Mouse (Mus musculus) CH12.LX (cell line): ENCODE results near the gene Fgfr2. TPM values are rescaled to one million over a fixed set of nuclear protein-coding genes. Genes with fewer than 3 reads are reported as not detected.

Experiments used
- DNase-seq: peaks from one replicate; pipeline ENCODE4 v3.0.0-alpha.2; 2013; ENCODE audit errors: extremely low read depth
- H3K27ac ChIP-seq: 2 replicates; pipeline ENCODE4 v1.5.1; 2012; ENCODE audit warnings: low read depth, mild to moderate bottlenecking, control low read depth, moderate library complexity; ENCODE audit not compliant: insufficient read depth
- H3K27me3 ChIP-seq: replicated peaks from 2 replicates; pipeline ENCODE3; 2012; ENCODE audit warnings: inconsistent platforms
- H3K36me3 ChIP-seq, 2 experiments: replicated peaks in 1 of 2; 2 replicates each; pipeline versions ENCODE3 to v1.6.1; 2012; ENCODE audit warnings: inconsistent platforms in 1 of 2, low read length in 1 of 2, mild to moderate bottlenecking in 1 of 2, mixed read lengths in 1 of 2, moderate library complexity in 1 of 2; ENCODE audit not compliant: control insufficient read depth in 1 of 2, insufficient read depth in 1 of 2
- H3K4me1 ChIP-seq, 2 experiments: 2 replicates each; pipeline ENCODE4 v1.6.1; 2012; ENCODE audit warnings: inconsistent platforms in 1 of 2, moderate library complexity in 1 of 2; ENCODE audit not compliant: insufficient read depth in 2 of 2, control insufficient read depth in 1 of 2
- H3K4me2 ChIP-seq: 2 replicates; pipeline ENCODE4 v1.6.1; 2012; ENCODE audit warnings: low read depth, mild to moderate bottlenecking, control low read depth; ENCODE audit not compliant: poor library complexity, insufficient read depth, severe bottlenecking
- H3K4me3 ChIP-seq, 3 experiments: fragments of 150-350 bp in 1 of 3; sonication (generic) in 1 of 3; replicated peaks in 1 of 3; 2 replicates each; pipeline versions ENCODE3 to v1.5.1; 2011 to 2012; ENCODE audit warnings: low read depth in 2 of 3, low read length in 2 of 3, mild to moderate bottlenecking in 2 of 3, moderate library complexity in 2 of 3, control low read depth in 1 of 3, improper control_type of control experiment in 1 of 3, inconsistent platforms in 1 of 3, mixed read lengths in 1 of 3; ENCODE audit not compliant: poor library complexity in 1 of 3
- H3K79me2 ChIP-seq: replicated peaks from 2 replicates; pipeline ENCODE4 v1.6.1; 2012; ENCODE audit warnings: mild to moderate bottlenecking, moderate library complexity; ENCODE audit not compliant: control insufficient read depth, poor library complexity, insufficient read depth, severe bottlenecking; ENCODE audit errors: extremely low read depth
- H3K9ac ChIP-seq: 2 replicates; pipeline ENCODE4 v1.6.1; 2012; ENCODE audit warnings: low read depth, mild to moderate bottlenecking, control low read depth, moderate library complexity; ENCODE audit not compliant: insufficient read depth
- H3K9me3 ChIP-seq: replicated peaks from 2 replicates; pipeline ENCODE3; 2012; ENCODE audit warnings: low read length, inconsistent platforms, mixed read lengths
- BHLHE40 ChIP-seq: IDR thresholded peaks from 2 replicates; pipeline ENCODE4 v1.6.1; 2011; ENCODE audit warnings: mild to moderate bottlenecking, low read depth, low read length, improper control_type of control experiment
- CHD1 ChIP-seq: IDR thresholded peaks from 2 replicates; pipeline ENCODE4 v1.6.1; 2012; ENCODE audit warnings: low read depth, low read length, improper control_type of control experiment, inconsistent platforms
- CHD2 ChIP-seq: IDR thresholded peaks from 2 replicates; pipeline ENCODE4 v1.6.1; 2011; ENCODE audit warnings: low read length, improper control_type of control experiment
- E2F4 ChIP-seq: IDR thresholded peaks from 2 replicates; pipeline ENCODE4 v1.6.1; 2011; ENCODE audit warnings: low read depth, low read length, improper control_type of control experiment; ENCODE audit not compliant: insufficient replicate concordance
- EP300 ChIP-seq: IDR thresholded peaks from 2 replicates; pipeline ENCODE4 v1.6.1; 2011; ENCODE audit warnings: low read length, improper control_type of control experiment
- GABPA ChIP-seq: IDR thresholded peaks from 2 replicates; pipeline ENCODE4 v1.6.1; 2012; ENCODE audit warnings: low read depth, low read length, improper control_type of control experiment, inconsistent platforms; ENCODE audit not compliant: insufficient replicate concordance
- IRF4 ChIP-seq: IDR thresholded peaks from 2 replicates; pipeline ENCODE4 v1.6.1; 2014; ENCODE audit warnings: low read depth, mild to moderate bottlenecking, inconsistent platforms, low read length, improper control_type of control experiment
- JUN ChIP-seq: IDR thresholded peaks from 2 replicates; pipeline ENCODE4 v1.6.1; 2011; ENCODE audit warnings: low read depth, mild to moderate bottlenecking, low read length, improper control_type of control experiment, moderate library complexity; ENCODE audit not compliant: insufficient read depth
- MEF2A ChIP-seq: IDR thresholded peaks from 2 replicates; pipeline ENCODE4 v1.6.1; 2014; ENCODE audit warnings: low read depth, mild to moderate bottlenecking, inconsistent platforms, low read length, improper control_type of control experiment, borderline replicate concordance
- MYC ChIP-seq: IDR thresholded peaks from 2 replicates; pipeline ENCODE4 v1.6.1; 2011; ENCODE audit warnings: low read depth, mild to moderate bottlenecking, improper control_type of control experiment, low read length
- NELFE ChIP-seq: IDR thresholded peaks from 2 replicates; pipeline ENCODE4 v1.6.1; 2011; ENCODE audit warnings: low read depth, low read length, improper control_type of control experiment
- POLR2A ChIP-seq: IDR thresholded peaks from 2 replicates; pipeline ENCODE4 v1.6.1; 2011; ENCODE audit warnings: low read depth, mild to moderate bottlenecking, improper control_type of control experiment, low read length
- RCOR1 ChIP-seq: conservative IDR thresholded peaks from 2 replicates; pipeline ENCODE4 v1.6.1; 2012; ENCODE audit warnings: low read depth, mild to moderate bottlenecking, inconsistent platforms, low read length, improper control_type of control experiment
- TCF12 ChIP-seq: IDR thresholded peaks from 2 replicates; pipeline ENCODE4 v1.6.1; 2014; ENCODE audit warnings: low read depth, mild to moderate bottlenecking, inconsistent platforms, low read length, improper control_type of control experiment
- ZC3H11A ChIP-seq: IDR thresholded peaks from 2 replicates; pipeline ENCODE4 v1.6.1; 2012; ENCODE audit warnings: low read depth, mild to moderate bottlenecking, inconsistent platforms, low read length, improper control_type of control experiment
- ZMIZ1 ChIP-seq: IDR thresholded peaks from 2 replicates; pipeline ENCODE4 v1.6.1; 2012; ENCODE audit warnings: low read depth, mild to moderate bottlenecking, inconsistent platforms, low read length, improper control_type of control experiment
- dilution Hi-C: fragments of 300-500 bp; cut with MboI; formaldehyde crosslinking; loops from 2 replicates; pipeline ENCODE4 v1.14.3; 2020; ENCODE audit warnings: low sequenced_read_pairs; ENCODE audit not compliant: extremely low pct_unique_long_range_greater_than_20kb, extremely low pct_ligation_motif_present
- in situ Hi-C: fragments of 300-500 bp; cut with MboI; formaldehyde crosslinking; loops from 3 replicates; pipeline ENCODE4 v1.14.3; 2019; ENCODE audit warnings: low sequenced_read_pairs, low pct_ligation_motif_present, low pct_unique_long_range_greater_than_20kb, mixed read lengths
- polyA plus RNA-seq: library from polyadenylated mRNA; unstranded; fragments of >175 nt; gene quantifications from 2 replicates; pipeline ENCODE4 v1.2.1, GENCODE M21; 2012; ENCODE audit warnings: low read depth; ENCODE audit not compliant: insufficient read length
- total RNA-seq, 2 experiments: library from RNA; depleted of rRNA; stranded (reverse); fragments of 300-350 nt in 1 of 2; fragments of >200 nt in 1 of 2; gene quantifications; 2 replicates each; pipeline ENCODE4 v1.2.3; 2012 to 2014

Fgfr2 gene
- total and polyA plus RNA-seq, 3 experiments = not detected

DNA sequence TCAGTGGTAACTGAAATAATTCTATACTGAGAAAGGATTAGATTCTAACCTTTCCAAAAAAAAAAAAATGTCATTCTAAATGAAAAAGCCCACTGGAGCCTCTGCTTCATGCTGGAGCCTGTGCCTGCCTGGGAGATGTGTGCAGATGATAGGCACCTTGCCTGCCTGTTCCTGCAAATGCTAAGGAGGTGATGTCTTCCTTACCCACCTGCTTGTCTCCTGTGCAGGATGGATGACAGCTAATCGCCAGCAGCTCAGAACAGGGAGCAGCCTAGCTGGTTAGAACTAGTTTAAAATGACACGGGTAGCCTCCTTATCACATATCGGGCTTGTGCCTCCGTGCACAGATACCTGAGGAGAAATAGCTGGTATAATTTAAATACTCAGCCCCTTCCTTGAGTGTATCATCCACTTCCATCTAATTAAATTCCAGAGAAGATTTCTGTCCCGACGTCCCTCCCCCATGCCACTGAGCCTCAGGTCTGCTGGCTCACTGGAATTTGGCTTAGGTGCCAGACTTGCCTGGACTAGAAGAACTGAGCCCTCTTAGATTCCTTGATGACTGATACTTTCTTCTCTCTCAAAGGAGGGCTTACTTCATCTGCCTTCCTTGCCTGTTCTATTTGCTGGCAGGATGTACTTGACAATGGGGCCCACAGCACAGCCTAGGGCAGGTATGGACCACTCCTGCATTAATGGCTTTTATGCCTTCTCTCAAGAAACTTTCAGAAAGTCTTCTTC lies 2782.6 kb downstream of the Fgfr2 start:
- peaks cover 56% of the 10 kb centered on the region for H3K27me3 ChIP-seq
- H3K9me3 ChIP-seq = peaks cover 2% of the 10 kb centered on the region
- H3K9ac ChIP-seq = no peak overlapping the region
- in situ Hi-C loops (no loop called here), dilution Hi-C loops (no loop called here)
- H3K36me3 ChIP-seq = no peaks in the 10 kb centered on the region
- no peak overlapping the region for H3K4me3 ChIP-seq
- no peak overlapping the region for H3K4me2 ChIP-seq
- H3K27ac ChIP-seq = no peak overlapping the region
- no peak for DNase-seq
- no peaks in the 10 kb centered on the region for H3K79me2 ChIP-seq
- no peaks in the 10 kb centered on the region for H3K4me1 ChIP-seq
- no peak for TF ChIP-seq BHLHE40
- TF ChIP-seq IRF4 = no peak
- TF ChIP-seq TCF12 = no peak
- no peak for TF ChIP-seq EP300
- no peak for TF ChIP-seq MEF2A

DNA sequence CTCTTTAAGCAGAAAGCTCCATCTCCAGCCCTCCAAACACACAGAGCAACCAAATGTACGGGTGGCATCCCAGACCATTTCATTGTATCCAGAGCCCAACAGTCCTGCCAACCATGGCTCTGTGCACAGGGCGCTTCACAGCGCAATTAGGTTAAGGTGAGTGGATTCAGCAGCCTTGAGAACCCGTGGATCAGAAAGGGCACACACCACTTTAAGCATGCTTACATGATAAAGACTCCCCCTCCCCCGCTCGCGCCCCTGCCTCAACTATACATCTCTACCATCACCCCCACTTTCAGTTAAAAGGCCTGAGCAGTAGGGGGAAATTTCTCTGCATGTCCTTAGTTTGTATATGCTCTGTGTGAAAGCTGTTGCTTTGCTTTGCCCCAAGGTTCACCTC lies 2785.5 kb downstream of the Fgfr2 start:
- no peak overlapping the region for H3K9ac ChIP-seq
- no peaks in the 10 kb centered on the region for H3K79me2 ChIP-seq
- no peak overlapping the region for H3K4me2 ChIP-seq
- no peak overlapping the region for H3K27ac ChIP-seq
- no peaks in the 10 kb centered on the region for H3K4me1 ChIP-seq
- peaks cover 82% of the 10 kb centered on the region for H3K27me3 ChIP-seq
- H3K4me3 ChIP-seq = no peak overlapping the region
- no peaks in the 10 kb centered on the region for H3K36me3 ChIP-seq
- in situ Hi-C loops (no loop called here), dilution Hi-C loops (no loop called here)
- H3K9me3 ChIP-seq = peaks cover 2% of the 10 kb centered on the region
- DNase-seq = no peak
- TF ChIP-seq POLR2A = no peak
- no peak for TF ChIP-seq MYC

DNA sequence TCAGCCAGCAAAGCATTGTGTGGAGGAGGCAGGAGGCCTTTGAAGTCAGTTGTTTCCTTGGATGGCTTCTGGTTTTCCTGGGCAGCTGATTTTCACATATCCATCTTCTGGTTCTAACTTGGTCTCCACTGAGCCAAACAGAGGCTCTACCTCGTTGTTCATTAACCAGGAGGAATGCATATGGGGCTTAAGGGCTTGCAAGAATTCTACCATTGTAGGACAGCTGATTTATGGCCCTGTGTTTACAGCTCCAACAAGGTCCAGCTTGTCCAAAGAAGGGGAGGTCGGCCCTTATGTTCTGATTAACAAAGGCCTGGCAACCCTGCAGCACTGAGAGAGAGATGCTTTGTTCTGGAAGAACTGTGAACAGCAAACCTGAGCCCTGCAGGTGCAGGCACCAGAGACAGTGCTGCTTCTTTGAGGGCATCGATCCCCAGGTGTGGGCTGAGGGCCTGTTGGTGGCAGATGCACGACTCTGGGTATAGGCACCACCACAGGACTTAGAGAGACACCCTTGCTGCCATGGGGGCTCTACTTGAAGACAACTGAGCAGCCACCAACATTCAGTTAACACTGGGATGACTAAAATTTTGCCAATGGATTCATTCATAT lies 2787.6 kb downstream of the Fgfr2 start:
- in situ Hi-C loops = no loop called here
- no peak for DNase-seq
- TF ChIP-seq MEF2A = no peak
- no peak for TF ChIP-seq JUN
- TF ChIP-seq EP300 = no peak
- TF ChIP-seq NELFE = no peak
- no peak for TF ChIP-seq TCF12
- TF ChIP-seq E2F4 = no peak
- TF ChIP-seq ZC3H11A = no peak
- TF ChIP-seq ZMIZ1 = no peak
- no peak for TF ChIP-seq CHD2
- no peak for TF ChIP-seq GABPA
- no peak for TF ChIP-seq CHD1
- TF ChIP-seq RCOR1 = no peak
- TF ChIP-seq, all 38 proteins: peak for 0

More for the DNA sequence above, 2787.6 kb downstream of the Fgfr2 start:
- dilution Hi-C loops = no loop called here
- Histone ChIP-seq H3K27ac (no peak overlapping the region), H3K4me2 (no peak overlapping the region), H3K4me1 (no peaks in the 10 kb centered on the region), H3K4me3 (no peak overlapping the region), H3K36me3 (no peaks in the 10 kb centered on the region), H3K9ac (no peak overlapping the region), H3K9me3 (peaks cover 2% of the 10 kb centered on the region), H3K79me2 (no peaks in the 10 kb centered on the region), H3K27me3 (peaks cover 86% of the 10 kb centered on the region)
